Mouse (Mus musculus): ENCODE measurements at regions not wholly inside any gene's neighbourhood (a gene's known extent, or its start where the extent isn't known, plus 50 kb on each side); places are given as distances from the start of the nearest gene placed in this dataset.

DNA sequence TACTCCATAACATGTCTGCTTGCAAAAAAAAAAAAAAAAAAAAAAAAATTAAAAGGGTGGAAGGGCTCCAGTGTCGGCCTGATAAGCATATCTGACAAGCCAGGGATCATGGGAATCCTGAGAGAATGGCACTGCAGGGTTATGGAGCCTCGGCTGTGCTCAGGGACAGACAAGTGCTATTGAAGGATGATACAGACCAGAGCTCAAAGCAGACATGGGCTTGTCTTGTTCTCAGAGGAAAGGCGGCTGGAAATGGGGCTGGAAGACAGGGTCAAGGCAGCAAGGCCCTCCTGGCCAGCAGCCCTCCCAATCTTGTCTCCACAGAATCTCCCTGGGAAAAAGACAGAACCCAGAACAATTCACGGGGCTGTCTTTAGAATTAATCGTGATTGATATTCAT is 449.0 kb downstream of the Insc start:
- DNase-seq = no peak

DNA sequence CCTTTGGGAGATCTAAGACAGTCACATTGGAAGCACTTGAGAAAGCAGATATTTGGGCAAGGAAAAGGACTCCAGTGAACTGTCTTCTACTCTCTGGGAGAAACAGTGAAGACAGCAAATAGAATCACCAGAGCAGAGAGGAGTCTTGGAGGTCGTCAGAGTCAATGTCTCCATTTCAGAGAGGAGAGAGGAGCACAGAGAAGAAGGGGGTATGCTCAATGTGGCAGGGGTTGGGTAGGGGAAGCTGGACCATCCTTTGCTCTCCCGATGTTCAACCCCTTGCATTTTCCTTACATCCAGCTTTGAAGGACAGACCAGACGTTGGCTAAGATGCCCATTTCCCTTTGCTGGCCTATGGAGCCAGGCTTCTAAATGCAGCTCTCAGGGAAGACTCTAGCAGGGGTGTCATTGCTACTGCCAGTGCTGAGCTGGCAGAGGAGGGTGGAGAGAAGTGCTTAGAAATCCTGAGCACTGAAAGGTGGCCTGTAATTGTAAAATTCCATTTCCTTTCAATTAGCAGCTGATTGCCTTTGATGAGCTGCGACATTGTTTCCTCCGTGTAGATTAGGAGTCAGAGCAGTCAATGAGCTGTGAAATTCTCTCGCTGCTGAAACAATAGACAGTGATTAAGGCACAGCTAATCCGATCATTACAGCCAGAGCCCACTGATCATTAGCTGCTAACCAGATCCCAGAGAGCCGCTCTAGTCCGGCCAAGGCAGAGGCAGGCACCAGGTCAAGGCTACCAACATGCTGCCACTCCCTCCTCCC is 449.7 kb downstream of the Insc start:
- DNase-seq = no peak

DNA sequence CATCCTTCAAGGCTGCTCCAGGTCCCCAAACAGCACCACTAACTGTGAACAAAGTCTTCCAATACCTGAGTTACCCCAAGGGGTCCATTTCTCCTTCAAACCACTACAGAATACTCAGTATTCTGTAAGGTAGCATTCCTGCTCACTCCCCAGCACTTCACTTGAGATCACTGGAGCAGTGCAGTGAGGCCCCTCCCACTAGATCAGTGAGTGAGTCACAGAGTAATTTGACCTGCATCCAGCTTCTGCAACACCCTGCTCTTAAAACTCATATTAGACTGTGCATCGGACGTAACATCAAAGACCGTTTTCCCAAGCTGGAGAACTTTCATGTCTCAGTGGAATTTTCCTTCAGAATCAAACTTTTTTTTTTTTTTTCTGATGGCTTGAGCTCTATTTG is 461.4 kb downstream of the Insc start:
- DNase-seq = peak; percentile 29 to 46

DNA sequence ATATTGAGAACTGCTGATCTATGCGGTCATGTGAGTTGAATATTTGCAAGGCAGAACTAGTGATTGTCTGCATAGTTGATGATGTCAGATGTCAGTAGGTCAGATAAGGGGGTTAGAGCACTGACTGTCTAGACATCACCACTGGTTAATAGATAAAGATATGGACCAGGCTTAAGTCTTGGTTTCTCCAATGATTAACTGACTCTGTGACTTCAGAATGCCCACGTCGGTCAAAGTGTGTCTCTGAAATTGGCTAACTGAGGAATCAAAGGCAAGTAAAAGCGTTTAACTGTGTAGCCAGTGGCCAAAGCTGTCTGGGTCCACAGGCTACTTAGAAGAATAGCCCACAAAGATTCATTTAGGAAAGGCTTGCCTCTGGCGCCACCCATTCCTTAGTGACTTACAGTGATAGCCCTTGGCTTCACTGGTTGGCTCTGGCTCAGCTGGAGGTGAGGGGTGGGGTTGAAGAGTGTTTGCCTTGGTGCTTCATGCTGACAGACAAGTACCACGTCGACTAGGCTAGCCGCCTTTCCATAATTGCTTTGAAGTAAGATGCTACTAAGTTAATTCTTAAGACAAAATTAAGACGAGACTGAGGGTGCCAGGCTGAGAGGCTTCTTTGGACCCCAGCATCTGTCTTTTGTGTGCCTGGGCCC is 463.1 kb downstream of the Insc start:
- DNase-seq = no peak

DNA sequence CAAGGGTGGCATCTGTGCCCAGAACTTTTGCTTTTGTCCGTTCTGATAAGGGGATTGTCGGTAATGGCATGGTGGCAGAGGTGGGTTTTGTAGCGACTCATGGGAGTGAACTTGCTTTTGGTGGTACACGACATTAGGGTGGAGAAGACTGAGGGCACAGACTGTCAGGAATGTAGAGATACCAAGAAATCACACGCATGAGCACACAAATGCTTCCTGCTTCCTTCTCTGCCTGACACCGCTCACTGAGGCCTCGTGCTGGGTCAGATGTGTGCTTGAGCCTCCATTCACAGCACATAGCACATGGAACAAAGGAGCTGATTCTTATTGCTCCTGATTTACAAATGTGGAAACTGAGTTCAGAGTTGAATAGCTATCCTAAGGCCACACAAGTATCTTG is 465.3 kb downstream of the Insc start:
- DNase-seq = no peak

DNA sequence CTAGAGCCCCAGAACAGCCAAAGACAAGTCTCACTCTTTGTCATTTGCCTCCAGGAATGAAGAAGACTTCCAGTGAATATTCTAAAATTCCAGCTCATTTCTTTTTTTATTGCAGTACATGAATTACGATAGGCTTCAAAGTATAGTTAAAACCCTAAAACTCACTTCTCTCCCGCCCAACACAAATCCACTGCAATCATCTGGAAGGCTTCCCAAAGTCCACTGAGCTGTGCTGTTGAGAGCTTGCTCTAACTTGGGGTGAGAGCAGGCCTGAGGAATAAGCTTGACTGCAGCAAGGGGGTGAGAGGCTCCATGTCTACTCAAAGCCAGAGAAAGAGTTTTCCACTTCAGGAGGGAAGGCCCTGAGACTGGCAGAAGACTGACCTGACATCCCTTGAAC is 466.5 kb downstream of the Insc start:
- DNase-seq = no peak

DNA sequence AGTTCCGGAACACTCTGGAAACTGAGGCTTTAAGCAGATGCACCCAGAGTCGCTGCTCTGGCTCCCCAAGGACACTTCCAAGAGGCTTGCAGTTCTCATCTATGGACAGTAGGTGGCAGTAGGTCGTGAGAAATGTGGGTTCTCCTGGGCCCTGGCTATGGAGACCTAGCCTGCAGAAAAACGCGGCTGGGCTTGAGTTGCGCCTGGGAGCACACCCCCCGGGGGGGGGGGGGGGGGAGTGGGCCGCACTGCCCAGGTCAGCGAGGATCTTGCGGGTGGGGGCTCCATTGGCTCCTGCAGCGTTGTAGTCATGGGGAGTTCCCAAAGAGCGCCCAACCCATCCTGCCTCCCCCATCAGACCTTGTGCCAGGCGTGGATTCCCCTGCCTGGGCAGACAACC is 473.3 kb downstream of the Insc start:
- DNase-seq = peak; percentile 88 to 90

DNA sequence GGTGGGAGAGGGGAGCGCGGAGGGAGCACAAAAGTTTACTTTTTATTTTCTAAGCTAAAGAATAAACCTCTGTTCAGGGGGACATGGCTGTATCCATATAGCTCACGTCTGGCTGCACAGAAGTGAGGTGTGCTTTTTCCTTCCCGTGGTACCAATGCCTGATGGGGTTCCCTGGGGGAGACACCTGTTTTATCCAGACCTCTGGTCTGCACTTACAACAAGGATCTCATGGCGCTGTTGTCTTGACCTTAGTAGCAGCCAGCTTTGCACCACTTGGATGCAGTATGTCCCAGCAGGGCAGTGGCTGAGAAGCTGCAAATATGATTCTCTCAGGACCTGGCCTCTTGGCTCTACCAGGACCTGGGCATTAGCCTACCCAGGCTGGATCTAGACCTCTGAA is 473.8 kb downstream of the Insc start:
- DNase-seq = peak; percentile 4 to 39

DNA sequence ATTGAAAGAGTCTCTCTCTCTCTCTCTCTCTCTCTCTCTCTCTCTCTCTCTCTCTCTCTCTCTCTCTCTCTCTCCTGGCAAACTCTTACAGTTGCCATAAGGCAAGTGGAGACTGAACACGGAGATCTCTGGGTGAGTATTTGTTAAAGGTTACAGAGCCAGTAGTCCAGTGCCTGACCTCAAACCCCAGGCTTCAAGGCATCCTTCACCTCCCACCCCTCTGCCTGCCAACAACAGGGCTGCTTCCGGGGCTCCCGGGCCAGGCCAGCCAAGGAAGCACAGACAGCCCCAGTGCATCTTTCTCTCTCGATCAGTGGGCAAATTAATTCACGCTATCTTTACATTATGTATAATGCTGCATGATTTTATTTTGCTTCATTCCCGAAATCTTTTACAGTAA is 474.2 kb downstream of the Insc start:
- peak; percentile 3 to 27 for DNase-seq

DNA sequence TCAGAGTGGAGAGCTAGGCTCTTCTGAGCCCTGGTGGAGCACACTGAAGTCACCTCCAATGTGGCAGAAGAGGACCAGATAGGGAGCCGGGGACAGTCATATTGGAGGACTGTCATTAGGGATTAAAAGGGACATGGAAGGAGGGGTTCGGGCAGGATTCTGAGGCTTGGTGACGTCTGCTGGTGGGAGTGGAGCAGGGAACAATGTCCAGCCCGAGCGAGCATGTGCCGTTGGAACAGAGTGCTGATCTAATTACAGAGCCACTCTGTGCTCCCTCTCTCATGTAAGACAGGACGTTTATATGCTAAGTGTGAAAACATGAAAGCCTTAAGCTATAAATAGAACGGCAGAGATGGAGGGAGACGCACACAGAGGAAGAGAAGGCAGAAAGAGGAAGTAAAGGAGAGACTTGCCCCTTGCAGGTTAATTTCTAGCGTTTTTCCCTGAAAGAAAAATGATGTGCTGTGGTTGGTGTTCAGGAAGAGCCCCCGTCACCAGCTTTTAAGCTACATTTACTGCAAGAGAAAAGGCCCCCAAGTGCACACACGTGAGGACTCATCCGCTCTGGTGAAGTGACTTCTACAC is 475.2 kb downstream of the Insc start:
- peak; percentile 18 to 37 for DNase-seq

DNA sequence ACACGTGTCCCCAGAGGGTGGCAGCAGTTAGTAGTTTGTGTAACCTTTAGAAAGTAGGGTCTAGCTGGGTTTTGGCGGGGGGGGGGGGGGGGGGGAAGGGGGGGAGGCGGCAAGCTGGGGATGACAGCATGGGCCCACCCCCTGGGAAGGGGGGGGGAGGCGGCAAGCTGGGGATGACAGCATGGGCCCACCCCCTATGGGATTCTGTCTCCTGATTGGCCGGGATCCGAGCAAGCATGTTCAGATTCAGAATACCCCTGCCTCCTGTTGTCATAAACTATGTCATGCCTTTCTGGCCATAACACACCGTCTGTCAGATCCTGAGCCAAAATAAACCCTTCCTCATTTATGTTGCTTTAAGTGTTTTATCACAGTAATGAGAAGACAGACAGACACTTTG is 479.1 kb downstream of the Insc start:
- no peak for DNase-seq

DNA sequence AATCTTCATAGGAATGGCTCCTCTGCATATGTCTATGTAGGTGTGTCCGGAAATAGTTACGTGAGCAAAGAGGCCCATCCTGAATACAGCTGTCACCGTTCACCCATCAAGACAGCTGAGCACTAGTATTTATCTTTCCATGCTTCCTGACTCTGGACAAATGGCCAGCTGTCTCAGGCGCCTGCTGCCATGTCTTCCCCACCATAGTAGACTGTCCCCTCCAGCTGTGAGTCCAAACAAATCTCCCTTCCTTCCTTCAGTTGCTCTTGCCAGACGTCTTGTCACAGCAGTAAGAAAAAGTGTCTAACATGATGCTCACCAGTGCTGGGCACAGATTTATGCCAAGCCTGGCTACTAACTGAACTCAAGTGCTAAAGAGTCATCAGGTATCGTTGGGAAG is 487.0 kb downstream of the Insc start:
- no peak for DNase-seq

DNA sequence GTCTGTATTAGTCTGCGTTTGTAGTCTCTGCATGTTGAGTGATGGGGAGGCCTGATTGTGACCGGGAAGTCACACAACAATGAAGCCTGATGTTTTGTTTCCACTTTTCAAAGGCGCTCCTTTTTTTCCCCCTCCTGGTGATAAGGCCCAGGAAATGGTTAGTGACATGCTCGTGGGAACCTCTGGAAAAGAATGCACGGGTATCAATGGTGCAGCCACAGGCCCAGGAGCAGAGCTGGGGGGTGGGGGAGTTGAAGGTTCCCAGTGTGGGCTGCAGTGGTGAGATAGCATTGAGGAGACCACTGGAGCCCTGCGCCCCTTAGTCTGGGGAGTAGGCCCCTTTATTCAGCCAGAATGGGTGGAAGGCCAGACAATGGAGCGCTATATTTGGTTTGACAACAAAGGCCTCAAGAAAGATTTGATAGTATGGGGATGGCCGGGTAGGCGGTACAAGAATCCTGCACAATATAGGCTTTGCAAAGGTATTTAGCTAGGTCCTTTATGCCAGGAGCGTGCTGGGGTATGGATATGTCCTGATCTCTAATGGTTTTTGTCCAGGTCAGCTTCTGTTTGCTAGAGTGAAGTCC is 490.4 kb downstream of the Insc start:
- DNase-seq = no peak

DNA sequence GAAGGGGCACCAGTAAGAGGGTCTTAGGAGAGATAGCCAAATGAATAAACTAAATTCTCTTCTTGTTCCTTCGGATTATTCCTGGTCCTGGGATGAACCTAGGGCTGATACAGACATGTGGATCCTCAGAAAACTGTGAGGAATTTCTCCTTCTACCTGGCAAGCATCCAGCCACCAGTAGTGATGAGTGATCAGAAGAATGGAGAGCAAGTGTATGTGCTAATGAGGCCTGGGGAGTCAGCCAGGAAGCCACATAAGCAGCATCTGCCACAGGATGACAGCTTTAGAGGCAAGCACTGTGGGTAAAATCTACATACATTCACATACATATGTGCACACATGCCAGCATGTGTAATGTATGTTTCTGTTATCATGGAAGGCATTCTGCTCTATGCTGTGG is 493.6 kb downstream of the Insc start:
- DNase-seq = no peak

DNA sequence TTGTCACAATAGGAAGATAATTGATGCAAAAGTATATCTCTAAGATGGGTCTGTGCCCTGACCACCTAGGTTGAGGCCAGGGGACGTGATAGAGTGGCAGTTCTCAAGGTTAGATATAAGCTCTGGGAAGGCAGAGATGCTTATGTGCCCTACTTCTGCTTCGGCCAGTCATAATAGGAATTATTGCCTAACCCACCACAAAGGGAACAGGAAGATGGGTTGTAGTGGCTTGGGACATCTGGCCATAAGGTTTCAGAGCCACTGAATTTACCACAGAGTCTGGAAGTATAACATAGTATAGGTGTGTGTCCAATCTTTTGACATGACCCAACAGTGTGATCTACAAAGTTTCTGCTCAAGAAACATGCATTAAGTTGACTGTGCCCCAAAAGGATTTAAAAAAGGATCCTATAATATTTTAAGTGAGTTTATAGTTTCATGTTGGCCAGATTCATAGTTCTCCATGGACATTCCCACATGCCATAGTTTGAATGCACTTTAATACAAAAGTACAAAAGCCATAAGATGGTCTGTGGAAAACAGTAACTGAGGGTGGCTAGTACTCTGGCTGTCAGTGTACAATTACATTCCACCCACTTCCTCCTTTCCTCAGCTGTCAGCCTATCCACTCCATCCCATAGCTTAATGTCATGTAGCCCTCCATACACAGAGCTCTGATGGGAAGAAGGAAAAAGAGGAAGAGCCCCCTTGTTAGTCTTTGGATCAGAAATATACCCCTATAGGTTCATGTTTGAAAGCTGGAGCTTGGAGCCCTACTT is 508.3 kb downstream of the Insc start:
- DNase-seq = no peak

DNA sequence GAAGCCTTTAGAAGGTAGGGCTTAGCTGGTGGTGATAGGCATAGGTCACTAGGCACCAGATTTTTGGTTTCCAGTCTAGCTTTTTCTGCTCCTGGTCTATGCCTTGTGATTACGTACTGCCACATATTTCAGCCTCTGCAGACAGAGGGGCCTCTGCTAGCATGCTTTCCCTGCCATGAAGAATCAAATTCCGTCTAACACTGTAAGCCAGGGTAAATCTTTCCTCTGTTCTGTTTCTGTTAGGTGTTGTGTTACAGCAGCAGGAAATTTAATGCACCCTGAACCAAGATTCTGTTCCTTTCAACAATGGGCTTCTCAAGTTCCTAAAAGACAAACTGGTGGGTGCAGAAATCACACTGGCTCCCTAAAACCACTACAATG is 508.9 kb downstream of the Insc start:
- DNase-seq = no peak

DNA sequence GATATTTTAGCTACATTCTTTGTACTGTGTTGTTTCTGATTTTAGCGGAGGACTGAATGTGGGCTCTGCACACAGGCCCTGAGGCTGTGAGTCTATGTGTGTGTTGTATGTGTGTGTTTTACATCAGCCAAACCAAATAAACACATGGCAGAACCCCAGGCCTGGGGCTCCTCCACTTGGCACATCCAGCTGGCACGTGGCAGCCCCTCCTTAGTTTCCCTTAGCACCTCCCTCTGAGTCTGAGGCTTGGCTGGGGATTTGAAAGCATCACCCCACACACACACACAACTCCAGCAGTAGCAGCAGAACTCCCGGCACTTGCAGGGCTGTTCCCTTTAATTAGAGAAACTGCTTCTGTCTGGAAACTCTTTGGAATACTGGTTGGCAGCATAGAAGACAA is 515.1 kb downstream of the Insc start:
- DNase-seq = no peak

DNA sequence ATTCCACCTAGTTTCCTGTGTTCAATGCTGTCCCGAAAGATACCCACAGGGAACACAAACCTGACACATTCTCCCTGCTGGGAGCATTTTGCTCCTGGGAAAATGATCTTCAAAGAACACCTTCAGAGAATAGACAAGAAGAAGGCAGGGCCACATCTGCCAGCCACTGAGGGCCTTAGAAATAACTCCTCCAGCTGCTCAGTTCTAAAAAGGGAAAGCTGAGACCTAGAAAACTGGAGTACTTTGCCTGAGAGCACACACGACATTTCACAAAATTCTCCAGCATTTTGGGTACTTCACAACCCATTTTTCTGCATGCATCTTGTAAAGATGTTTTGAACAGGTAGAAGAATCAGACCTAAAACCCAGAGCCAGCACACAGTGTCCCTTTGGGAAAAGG is 519.6 kb downstream of the Insc start:
- DNase-seq = no peak

DNA sequence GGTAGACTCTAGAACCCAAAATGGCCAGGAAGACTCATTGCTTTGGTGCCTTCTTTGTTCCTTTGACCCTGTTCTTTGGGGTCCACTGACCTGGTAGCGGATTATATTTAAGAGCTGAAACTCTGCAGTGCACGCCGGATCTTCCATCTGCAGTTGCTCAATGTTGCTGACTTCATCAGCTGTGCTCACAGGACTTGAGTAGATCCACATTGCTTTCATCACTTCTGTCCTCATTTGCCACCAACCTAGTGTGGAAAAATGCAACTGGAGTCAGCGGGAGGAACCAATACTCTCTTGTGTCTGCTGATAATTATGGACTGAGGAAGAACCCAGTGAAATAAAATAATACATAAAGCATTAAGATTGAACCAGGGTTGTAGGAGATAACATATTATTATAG is 522.6 kb downstream of the Insc start:
- peak; percentile 33 to 36 for DNase-seq

DNA sequence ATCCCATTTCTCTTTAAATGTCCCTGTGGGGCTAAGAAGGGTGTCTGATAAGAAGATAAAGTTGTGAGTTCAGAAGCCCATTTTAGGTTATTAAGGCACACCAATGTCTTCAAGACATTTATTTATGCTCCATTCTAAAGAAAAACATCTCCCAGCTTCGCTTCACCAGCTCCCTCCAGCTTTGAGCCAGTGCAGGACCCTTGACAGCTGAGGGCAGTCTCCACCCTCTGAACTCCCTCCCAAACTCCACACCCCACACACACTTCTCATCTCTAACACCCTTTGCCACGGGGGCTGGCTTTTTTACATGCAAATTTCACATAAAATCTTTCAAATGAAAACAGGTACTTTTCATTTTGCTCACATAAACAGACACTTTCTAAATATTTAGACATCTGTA is 527.3 kb downstream of the Insc start:
- no peak for DNase-seq

DNA sequence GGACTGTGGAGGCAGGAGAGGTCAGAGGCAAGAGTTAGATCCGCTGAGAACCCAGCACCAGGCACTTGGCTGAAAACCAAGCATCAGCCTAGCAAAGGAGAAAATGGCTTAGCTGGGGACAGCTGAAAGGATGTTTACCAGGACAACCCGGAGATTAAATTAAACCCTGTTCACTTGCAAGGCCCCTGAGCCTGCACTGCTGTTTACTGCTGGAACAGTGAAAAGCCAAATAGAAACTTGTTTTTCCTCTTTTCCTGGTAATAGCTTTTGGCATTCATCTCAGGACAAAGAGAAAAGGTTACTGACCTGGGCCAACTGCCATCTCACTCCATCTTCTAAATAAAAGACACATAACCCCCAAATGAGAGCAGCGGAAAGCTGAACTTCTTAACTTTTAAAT is 531.3 kb downstream of the Insc start:
- DNase-seq = peak; percentile 47 to 53

DNA sequence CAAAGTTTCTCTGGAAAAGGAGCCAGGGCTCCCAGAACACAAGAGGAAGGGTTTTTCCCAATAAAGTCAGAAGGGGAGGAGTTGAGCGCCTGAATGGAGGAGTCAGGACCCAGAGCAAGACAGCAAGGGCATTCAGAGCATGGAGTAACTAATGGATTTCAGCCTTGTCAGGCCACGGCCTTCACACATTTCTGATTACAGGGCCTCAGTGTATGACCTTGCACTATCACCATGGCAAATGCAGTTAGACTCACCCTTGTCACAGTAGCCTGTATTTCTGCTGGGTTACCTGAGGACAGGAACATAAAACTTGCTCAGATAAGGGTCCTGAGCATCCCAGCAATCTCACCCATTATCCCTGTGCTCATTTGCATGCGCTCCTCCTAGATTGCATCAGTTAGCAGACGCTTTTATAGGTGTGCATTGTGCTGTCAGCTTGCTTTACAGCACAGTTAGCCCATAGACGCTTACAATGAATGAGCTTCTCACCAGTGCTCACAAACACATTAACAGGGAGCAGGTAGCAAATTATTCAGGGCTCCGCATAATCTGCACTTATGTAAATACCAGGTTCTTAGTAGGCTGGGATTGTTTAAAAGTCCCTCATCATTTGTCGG is 547.4 kb downstream of the Insc start:
- no peak for DNase-seq

Measured in heart, adult 18-20 months (tissue).